Mouse (Mus musculus) CH12.LX (cell line): ENCODE data around the gene Exoc7.

Experiments
- BHLHE40 ChIP-seq: IDR thresholded peaks from 2 replicates; pipeline ENCODE4 v1.6.1; 2011; ENCODE audit warnings: mild to moderate bottlenecking, low read depth, low read length, improper control_type of control experiment
- E2F4 ChIP-seq: IDR thresholded peaks from 2 replicates; pipeline ENCODE4 v1.6.1; 2011; ENCODE audit warnings: low read depth, low read length, improper control_type of control experiment; ENCODE audit not compliant: insufficient replicate concordance
- TCF12 ChIP-seq: IDR thresholded peaks from 2 replicates; pipeline ENCODE4 v1.6.1; 2014; ENCODE audit warnings: low read depth, mild to moderate bottlenecking, inconsistent platforms, low read length, improper control_type of control experiment
- ZC3H11A ChIP-seq: IDR thresholded peaks from 2 replicates; pipeline ENCODE4 v1.6.1; 2012; ENCODE audit warnings: low read depth, mild to moderate bottlenecking, inconsistent platforms, low read length, improper control_type of control experiment
- ZMIZ1 ChIP-seq: IDR thresholded peaks from 2 replicates; pipeline ENCODE4 v1.6.1; 2012; ENCODE audit warnings: low read depth, mild to moderate bottlenecking, inconsistent platforms, low read length, improper control_type of control experiment

GRCm38 (mm10) chr11:116290556-116290955, 16.5 kb downstream of the Exoc7 start:
- TF ChIP-seq TCF12 (no peak), E2F4 (no peak), ZC3H11A (no peak), ZMIZ1 (no peak), BHLHE40 (no peak)
